Mouse (Mus musculus): ENCODE data around the gene Ccdc97.

DNA sequence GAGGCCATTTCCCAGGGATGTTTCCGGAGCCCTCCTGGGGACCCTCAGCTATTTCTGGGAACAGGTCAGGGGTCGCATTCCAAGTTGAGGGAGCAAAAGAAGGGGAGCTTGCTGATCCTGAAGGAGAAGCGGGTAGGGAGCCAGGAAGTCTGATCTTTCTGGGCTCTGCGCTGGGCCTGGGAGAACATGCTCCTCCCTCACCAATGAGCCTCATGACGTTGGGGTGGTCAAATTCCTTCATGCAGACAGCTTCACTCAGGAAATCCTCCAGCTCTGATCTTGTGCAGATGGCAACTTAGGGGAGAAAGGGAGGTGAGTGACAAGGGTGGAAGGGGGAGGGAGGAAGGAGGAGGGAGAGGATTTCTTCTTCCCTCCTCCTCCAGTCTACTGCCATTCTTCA is 45.3 kb upstream of the Ccdc97 start:
- no peak for TF ChIP-seq CTCF (IDR thresholded peaks at IDR 0.05; ENCODE audit: extremely low read depth, insufficient read length, insufficient replicate concordance, low read depth, low read length)
- no peak for TF ChIP-seq POLR2A (IDR thresholded peaks at IDR 0.05; ENCODE audit: low read depth, low read length)

Data from small intestine, adult 2 months (tissue).